Mouse (Mus musculus) gastrocnemius, adult 2 months (tissue): Measurements from ENCODE around the gene Platr17. TPM values are rescaled to one million over a fixed set of nuclear protein-coding genes. Genes with fewer than 3 reads are reported as not detected.
"Not testable (repeated sequence)": the region's sequence is repeated elsewhere in the genome, so short reads cannot be mapped to it uniquely, and the experiment has no call there.

Experiments
- DNase-seq: peaks from one replicate; pipeline ENCODE4 v3.0.0; 2022
- H3K27ac ChIP-seq: fragments of 200-600 bp; 2 replicates; pipeline ENCODE4 v1.8.1; 2022; ENCODE audit warnings: mild to moderate bottlenecking
- H3K4me3 ChIP-seq: fragments of 200-600 bp; 2 replicates; pipeline ENCODE4 v1.8.1; 2022; ENCODE audit warnings: mild to moderate bottlenecking, moderate library complexity
- CTCF ChIP-seq: fragments of 200-600 bp; IDR thresholded peaks from 2 replicates; pipeline ENCODE4 v1.8.1; 2022; ENCODE audit warnings: antibody characterized with exemption, mild to moderate bottlenecking, moderate library complexity
- intact Hi-C: fragments of 180-260 bp; cut with DNase I; formaldehyde crosslinking; loops from one replicate; pipeline ENCODE4 v1.15.1; 2025
- long read RNA-seq, 2 experiments: library from polyadenylated mRNA; stranded (forward); transcript quantifications; one replicate each; pipeline ENCODE4 v2.0.0; 2021
- total RNA-seq, 2 experiments: library from RNA; stranded (reverse); gene quantifications; 2 replicates each; pipeline ENCODE4 v1.2.3; 2021

Gene Platr17
- not detected for total RNA-seq
- long read RNA-seq, experiment 1, result 0 reads
- long read RNA-seq, experiment 2, result 0 reads

DNA sequence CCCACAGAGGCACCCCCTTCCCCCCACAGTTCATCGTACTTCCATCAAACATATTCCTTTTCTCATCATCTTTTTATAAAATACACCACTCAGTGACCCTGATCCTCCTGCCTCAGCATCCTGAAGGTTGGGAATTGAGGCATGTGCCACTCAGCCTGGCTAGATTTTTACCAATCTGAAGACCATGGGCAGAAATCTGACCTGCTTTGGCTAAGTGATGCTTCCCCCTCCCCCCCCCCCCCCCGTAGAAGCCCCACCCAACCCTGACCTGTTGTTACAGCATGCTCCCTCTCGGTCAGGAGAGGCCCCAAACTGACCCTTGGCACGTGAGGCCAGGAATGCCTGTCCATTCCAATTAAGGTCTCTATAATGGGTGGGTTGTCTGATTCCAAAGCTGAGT, at the start of gene Platr17:
Platr17 (plus strand) TSS at position 301 of the 400 bp plus-strand sequence.
- intact Hi-C loops, H3K27ac ChIP-seq, H3K4me3 ChIP-seq, DNase-seq: not testable (repeated sequence)

DNA sequence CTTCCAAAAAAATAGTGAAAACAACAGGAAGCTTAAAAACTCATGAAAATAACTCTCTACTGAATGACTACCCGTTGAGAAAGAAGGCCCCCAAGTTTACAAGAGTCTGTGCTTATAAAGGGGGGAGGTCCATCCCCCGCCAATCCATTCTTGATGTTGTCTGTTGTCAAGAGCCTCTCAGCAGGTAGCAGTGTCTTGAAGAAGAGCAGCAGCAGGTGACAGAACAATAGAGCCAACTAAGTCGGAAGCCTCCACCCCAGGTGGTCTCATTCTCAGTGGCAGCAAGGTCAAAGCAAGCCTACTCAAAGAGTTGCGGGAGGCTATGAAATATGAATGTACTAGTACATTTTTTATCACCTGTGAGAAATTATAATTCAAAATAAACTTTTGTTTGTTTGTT, 47.1 kb upstream of the Platr17 start:
- no peak for DNase-seq
- Histone ChIP-seq H3K4me3 (no peak overlapping the region), H3K27ac (no peak overlapping the region)
- no peak for TF ChIP-seq CTCF
- intact Hi-C loops, result no loop called here

DNA sequence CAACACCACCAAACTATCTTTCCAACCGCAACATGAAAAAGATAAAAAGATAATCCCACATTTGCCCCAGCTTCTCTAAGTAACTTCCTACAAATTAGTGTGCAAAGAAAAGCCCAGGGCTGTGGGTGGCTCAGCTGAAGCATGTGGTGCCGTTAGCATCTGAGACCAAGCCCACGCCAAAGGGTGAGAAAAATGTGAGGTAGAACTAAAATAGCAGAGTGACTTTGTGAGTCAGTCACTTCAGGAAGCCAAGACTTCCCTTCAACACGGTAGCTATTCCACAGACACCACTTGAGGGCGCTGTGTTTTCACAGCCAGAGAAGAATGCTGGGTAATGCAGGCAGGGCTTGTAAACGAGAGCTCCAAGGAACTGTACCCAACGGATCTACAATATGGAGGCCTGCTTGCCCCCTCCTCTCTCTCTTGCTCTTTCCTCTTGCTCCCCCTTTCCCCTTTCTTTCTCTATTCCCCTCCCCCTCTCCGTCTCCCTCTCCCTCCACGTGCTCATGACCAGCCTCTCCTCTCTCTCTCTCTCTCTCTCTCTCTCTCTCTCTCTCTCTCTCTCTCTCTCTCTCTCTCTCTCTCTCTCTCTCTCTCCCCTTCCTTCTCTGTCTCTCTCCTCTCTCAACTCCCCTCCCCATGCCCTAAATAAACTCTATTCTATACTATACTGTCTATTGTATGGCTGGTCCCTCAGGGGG, 39.5 kb upstream of the Platr17 start:
- TF ChIP-seq CTCF, result peak; percentile 67
- peak; percentile 56 for DNase-seq
- peak overlapping the region; percentile 21; the same call in 1 of the 2 replicates for H3K4me3 ChIP-seq
- intact Hi-C loops, result no loop called here
- H3K27ac ChIP-seq, result 0 out of 2 replicates have a peak overlapping the region, but pooled peaks have one; percentile 38

DNA sequence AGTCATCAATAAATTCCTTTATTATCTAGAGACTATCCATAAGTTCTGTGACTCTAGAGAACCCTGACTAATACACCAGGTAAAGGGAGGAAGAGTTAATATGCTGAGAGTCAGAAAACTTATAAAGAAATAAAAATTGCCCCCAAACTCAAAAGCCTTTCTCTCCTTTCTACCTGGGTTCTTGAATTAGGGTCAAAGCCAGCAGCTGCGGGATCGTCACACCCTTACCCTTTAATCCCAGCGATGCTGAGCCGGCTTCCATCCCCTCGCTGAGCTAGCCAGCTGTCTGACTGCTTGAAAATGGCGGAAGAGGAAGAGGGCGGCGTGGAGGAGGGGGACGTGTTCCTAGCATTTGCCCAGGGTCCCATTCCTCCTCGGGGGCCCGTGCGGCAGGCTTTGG, 31.4 kb upstream of the Platr17 start, which contains the start of gene Gm7029:
Gm7029 (plus strand) TSS at position 301 of the 400 bp plus-strand sequence.
- intact Hi-C loops, result not testable (repeated sequence)

DNA sequence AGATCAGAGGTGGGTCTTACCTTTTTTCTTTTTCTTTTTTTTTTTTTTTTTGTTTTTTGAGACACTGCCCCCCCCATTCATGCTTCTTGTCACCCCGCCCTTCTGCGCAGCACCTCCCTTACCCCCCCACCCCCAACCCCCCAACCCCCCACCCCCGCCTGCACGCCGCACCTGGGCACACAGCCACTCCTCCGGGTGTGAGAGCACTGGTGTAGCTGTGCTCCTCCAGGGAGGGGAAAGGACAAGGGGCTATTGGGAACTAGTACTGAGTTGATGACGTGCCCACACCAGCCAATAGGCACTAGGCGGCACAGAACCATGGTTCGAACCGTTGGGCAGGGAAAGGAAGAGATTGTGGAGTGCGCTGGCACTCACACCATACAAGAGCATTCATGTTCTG, 30.5 kb upstream of the Platr17 start:
- peak overlapping the region; percentile 50 for H3K4me3 ChIP-seq
- TF ChIP-seq CTCF, result no peak
- H3K27ac ChIP-seq, result peak overlapping the region; percentile 73
- DNase-seq, result no peak
- intact Hi-C loops, result no loop called here

More for the DNA sequence above, 31.4 kb upstream of the Platr17 start, which contains the start of gene Gm7029:
- Histone ChIP-seq H3K4me3 (peak within 1 kb of the TSS; percentile 50), H3K27ac (peak within 1 kb of the TSS; percentile 73)
- not testable (repeated sequence) for DNase-seq

DNA sequence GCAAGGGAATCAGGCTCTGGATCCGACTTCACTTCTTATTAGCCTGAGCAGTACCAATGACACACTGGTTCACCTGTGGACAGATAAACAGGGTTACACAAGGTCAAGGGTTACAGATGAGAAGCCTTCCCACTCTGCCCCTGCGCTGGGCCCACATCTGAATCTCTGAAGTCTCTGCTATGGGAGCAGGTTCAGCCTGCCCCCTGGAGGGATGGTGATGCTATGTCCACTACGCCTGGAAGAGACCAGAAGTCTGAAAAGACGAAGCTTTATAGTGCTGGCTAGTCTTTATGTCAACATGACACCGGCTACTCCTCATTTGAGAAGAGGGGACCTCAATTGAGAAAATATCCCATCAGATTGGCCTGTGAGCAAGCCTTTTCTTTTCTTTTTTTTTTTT, 29.1 kb upstream of the Platr17 start:
- H3K4me3 ChIP-seq, DNase-seq, H3K27ac ChIP-seq, intact Hi-C loops: not testable (repeated sequence)
- TF ChIP-seq CTCF, result peak; percentile 20; the same call in 1 of the 2 replicates

DNA sequence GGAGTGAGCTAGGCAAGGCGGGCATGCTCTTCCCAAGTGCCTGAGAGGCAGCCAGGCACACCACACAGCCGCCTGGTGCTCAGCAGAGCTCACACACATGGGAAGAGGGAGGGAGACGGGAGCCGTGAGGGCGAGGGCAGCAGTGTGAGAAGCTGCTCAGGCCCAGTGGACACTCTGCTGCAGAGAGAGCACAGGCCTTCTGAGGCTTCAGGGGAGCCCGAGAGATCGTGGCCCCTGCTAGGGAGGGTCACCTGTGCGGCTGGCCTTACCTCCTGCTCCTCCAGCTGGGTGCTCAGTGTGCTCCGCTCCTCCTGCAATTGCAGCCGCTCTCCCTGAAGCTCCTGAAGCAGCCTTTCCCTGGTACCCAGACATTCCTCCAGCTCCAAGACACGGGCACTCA, 20.6 kb upstream of the Platr17 start:
- H3K4me3 ChIP-seq, DNase-seq, intact Hi-C loops, H3K27ac ChIP-seq: not testable (repeated sequence)

DNA sequence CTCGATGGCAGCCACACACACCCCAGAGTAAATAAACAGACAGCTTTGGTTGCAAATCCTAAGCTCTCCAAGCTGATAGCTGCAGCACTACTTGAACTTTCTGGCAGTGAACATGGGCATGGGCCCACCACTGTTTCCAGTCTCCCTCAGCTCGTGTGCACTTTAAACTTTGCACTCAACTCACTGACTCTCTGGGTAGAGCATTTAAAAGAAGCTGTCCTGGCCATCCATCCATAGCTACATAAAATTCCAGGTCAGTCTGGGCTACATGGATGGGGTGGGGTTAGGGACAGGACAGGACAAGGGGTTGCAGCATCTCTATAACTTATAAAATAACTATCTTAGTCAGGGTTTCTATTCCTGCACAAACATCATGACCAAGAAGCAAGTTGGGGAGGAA, 17.1 kb upstream of the Platr17 start:
- intact Hi-C loops, H3K4me3 ChIP-seq, DNase-seq, H3K27ac ChIP-seq: not testable (repeated sequence)

DNA sequence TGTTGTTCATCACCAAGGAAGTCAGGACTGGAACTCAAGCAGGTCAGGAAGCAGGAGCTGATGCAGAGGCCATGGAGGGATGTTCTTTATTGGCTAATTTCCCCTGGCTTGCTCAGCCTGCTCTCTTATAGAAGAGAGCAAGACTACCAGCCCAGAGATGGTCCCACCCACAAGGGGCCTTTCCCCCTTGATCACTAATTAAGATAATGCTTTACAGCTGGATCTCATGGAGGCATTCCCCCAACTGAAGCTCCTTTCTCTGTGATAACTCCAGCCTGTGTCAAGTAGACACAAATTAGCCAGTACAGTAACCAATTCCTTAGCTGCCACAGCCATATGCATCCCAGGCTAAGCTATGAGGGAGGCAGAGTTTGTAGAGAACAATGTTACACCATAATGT, 16.7 kb upstream of the Platr17 start:
- DNase-seq, intact Hi-C loops, H3K27ac ChIP-seq, H3K4me3 ChIP-seq: not testable (repeated sequence)

DNA sequence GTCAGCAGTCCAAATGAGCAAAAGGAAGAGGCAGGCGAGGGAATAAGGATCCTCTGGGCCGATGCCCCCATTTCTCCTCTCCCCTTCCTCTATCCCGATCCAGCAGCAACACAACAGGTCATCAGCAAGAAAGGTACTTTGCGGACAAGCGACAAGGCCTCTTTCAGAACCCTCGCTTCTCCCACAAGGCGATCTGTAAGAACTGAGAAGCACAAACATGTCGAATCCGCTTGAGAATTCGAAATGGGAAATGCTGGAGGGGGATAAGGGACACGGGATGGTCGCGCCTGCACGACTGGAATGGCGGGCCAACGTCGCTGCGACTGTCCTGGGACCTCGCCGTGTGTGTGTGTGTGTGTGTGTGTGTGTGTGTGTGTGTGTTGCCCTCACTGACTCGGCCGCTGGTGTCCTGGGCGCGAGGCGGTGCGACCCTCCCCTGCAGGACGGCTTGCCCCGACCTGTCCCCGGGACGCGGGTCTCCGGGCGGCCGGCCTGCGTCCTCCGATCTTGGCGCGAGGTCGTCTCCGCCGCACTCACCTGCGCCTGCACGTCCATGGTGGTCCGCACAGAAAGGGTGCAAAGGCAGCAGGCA, 14.9 kb upstream of the Platr17 start:
- DNase-seq, intact Hi-C loops: not testable (repeated sequence)
- 0 out of 2 replicates have a peak overlapping the region, but pooled peaks have one; percentile 24 for H3K27ac ChIP-seq
- H3K4me3 ChIP-seq, result peak overlapping the region; percentile 88

DNA sequence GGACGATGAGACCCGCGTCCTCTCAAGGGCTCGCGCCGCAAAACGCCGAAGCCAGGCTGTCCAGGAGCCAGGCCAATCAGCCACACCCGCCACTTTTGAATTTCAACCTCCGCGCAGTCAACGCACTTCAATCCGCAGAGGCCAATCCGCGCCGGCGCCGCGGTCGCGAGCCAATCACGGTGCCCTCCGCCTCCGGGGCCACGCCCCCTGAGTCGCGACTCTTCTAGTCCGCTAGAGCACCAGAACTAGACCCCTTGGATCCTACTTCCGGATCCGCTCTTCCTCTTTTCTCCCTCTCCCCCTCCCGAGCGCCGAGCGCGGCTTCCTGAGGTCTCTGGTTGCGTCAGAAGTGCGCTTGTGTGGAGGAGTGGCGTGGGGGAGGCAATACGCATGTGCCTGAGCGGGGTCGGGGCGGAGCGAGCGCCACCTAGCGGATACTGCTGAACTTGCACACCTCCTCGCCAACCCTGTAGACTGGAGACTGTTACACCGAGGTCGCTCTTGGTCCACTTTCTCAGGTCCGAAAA, 14.3 kb upstream of the Platr17 start, which contains the start of gene Kifc1:
Kifc1 (minus strand) TSS at position 129 of the 527 bp plus-strand sequence.
- intact Hi-C loops, result no loop called here
- TF ChIP-seq CTCF, result no peak; the same call in none of the 2 replicates
- peak; percentile 99 for DNase-seq
- peak within 1 kb of the TSS; percentile 88 for H3K4me3 ChIP-seq
- peak within 1 kb of the TSS; percentile 73 for H3K27ac ChIP-seq

DNA sequence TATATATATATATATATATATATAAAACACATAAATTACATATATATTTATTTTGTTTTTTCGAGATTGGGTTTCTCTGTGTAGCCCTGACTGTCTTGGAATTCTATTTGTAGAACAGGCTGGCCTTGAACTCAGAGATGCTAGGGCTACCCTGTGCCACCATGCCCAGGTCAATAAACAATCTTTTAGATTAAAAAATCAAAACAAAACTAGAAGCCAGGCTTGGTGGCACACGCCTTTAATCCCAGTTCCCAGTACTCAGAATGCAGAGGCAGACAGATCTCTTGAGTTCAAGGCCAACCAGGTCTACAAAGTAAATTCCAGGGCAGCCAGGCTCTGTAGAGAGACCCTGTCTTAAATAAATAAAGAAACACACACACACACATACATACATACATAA, 13.6 kb upstream of the Platr17 start:
- Histone ChIP-seq H3K27ac (no peak overlapping the region), H3K4me3 (no peak overlapping the region)
- intact Hi-C loops, result no loop called here
- TF ChIP-seq CTCF, result no peak
- DNase-seq, result no peak

DNA sequence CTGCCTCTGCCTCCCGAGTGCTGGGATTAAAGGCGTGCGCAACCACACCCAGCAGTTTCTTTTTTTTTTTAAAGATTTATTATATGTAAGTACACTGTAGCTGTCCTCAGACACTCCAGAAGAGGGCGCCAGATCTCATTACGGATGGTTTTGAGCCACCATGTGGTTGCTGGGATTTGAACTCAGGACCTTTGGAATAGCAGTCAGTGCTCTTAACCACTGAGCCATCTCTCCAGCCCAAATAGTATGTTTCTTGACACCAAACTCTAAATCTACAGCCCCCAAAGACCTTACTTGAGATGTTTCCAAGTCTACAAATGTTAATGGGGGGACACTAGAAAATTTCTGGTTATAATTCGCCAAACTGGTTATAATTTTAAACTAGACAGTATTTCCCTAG, 13.0 kb upstream of the Platr17 start:
- H3K27ac ChIP-seq, intact Hi-C loops, DNase-seq, H3K4me3 ChIP-seq: not testable (repeated sequence)
- peak; percentile 44 for TF ChIP-seq CTCF
